Mouse (Mus musculus) limb, embryonic 12.5 days (tissue): Measurements from ENCODE around the gene Ehd1. TPM values are rescaled to one million over a fixed set of nuclear protein-coding genes. Genes with fewer than 3 reads are reported as not detected.

ENCODE experiments used
- ATAC-seq: fragments of 200-750 bp; cut with Nextera tagmentation; 2 replicates; pipeline ENCODE4 v1.8.0; 2017; ENCODE audit warnings: low read depth, moderate TSS enrichment; ENCODE audit not compliant: insufficient number of reproducible peaks, insufficient read depth, low FRiP score, low TSS enrichment
- H3K27ac ChIP-seq: fragments of 300-500 bp; sonication (generic); 2 replicates; pipeline ENCODE4 v1.5.1; 2016; ENCODE audit warnings: mild to moderate bottlenecking, moderate library complexity
- H3K27me3 ChIP-seq: fragments of 300-500 bp; sonication (generic); 2 replicates; pipeline ENCODE4 v1.6.1; 2016; ENCODE audit warnings: mild to moderate bottlenecking, moderate library complexity
- H3K36me3 ChIP-seq: fragments of 300-500 bp; sonication (generic); 2 replicates; pipeline ENCODE4 v1.6.1; 2016; ENCODE audit warnings: mild to moderate bottlenecking, moderate library complexity
- H3K4me1 ChIP-seq: fragments of 300-500 bp; sonication (generic); replicated peaks from 2 replicates; pipeline ENCODE4 v1.6.1; 2016
- H3K4me2 ChIP-seq: fragments of 300-500 bp; sonication (generic); 2 replicates; pipeline ENCODE4 v1.6.1; 2016; ENCODE audit warnings: mild to moderate bottlenecking, moderate library complexity
- H3K4me3 ChIP-seq: fragments of 300-500 bp; sonication (generic); replicated peaks from 2 replicates; pipeline ENCODE4 v1.5.1; 2016; ENCODE audit warnings: mild to moderate bottlenecking
- H3K9ac ChIP-seq: fragments of 300-500 bp; sonication (generic); replicated peaks from 2 replicates; pipeline ENCODE4 v1.6.1; 2016; ENCODE audit warnings: mild to moderate bottlenecking, moderate library complexity
- H3K9me3 ChIP-seq: fragments of 300-500 bp; sonication (generic); 2 replicates; pipeline ENCODE4 v1.6.1; 2016; ENCODE audit warnings: mild to moderate bottlenecking, moderate library complexity
- WGBS: fragments of 180-500 bp; shearing (Covaris S2); methylation state at CpG from one replicate; pipeline ENCODE4 v1.1.7; 2016; 5-methylcytosine and 5-hydroxymethylcytosine counted together
- polyA plus RNA-seq: library from polyadenylated mRNA; unstranded; fragments of >200 nt; fragmentation: Nextera tagmentation; extraction: Ambion mirVana; gene quantifications from 2 replicates; pipeline ENCODE4 v1.2.1, GENCODE M21; 2016

The Ehd1 gene
- polyA plus RNA-seq, 1 experiment from 2014 or later = 71.5 TPM

GRCm38 (mm10) chr19:6261379-6261778 is 15.1 kb upstream of the Ehd1 start:
- H3K9ac ChIP-seq = no peak overlapping the region
- H3K27me3 ChIP-seq = no peaks in the 10 kb centered on the region
- no peak overlapping the region for H3K4me2 ChIP-seq
- peaks cover 68% of the 10 kb centered on the region for H3K36me3 ChIP-seq
- H3K9me3 ChIP-seq = peaks cover 7% of the 10 kb centered on the region
- H3K4me1 ChIP-seq = no peaks in the 10 kb centered on the region
- ATAC-seq = no peak
- 92% methylated on average over 14 of the region's 14 CpGs for WGBS
- no peak overlapping the region for H3K4me3 ChIP-seq
- H3K27ac ChIP-seq = no peak overlapping the region

- 63% methylated on average over 7 of the region's 7 CpGs for WGBS
- no peak for ATAC-seq
- Histone ChIP-seq H3K9me3 (peaks cover 7% of the 10 kb centered on the region), H3K9ac (no peak overlapping the region), H3K27me3 (no peaks in the 10 kb centered on the region), H3K4me3 (no peak overlapping the region), H3K4me2 (no peak overlapping the region), H3K27ac (no peak overlapping the region), H3K36me3 (peaks cover 59% of the 10 kb centered on the region), H3K4me1 (no peaks in the 10 kb centered on the region)
Observed at GRCm38 (mm10) chr19:6262222-6262621, 14.3 kb upstream of the Ehd1 start.

- 91% methylated on average over 8 of the region's 8 CpGs for WGBS
- Histone ChIP-seq H3K27me3 (no peaks in the 10 kb centered on the region), H3K27ac (no peak overlapping the region), H3K4me3 (no peak overlapping the region), H3K36me3 (peaks cover 52% of the 10 kb centered on the region), H3K9me3 (peaks cover 7% of the 10 kb centered on the region), H3K9ac (no peak overlapping the region; the same call in 1 of the 2 replicates), H3K4me2 (no peak overlapping the region), H3K4me1 (peaks cover 5% of the 10 kb centered on the region)
- no peak for ATAC-seq
Observed at GRCm38 (mm10) chr19:6262839-6263433, 13.6 kb upstream of the Ehd1 start.

- H3K4me3 ChIP-seq = no peak overlapping the region
- ATAC-seq = no peak
- no peak overlapping the region for H3K27ac ChIP-seq
- peaks cover 7% of the 10 kb centered on the region for H3K9me3 ChIP-seq
- no peak overlapping the region for H3K4me2 ChIP-seq
- H3K36me3 ChIP-seq = peaks cover 39% of the 10 kb centered on the region
- H3K4me1 ChIP-seq = peaks cover 10% of the 10 kb centered on the region
- no peaks in the 10 kb centered on the region for H3K27me3 ChIP-seq
- WGBS = 59% methylated on average over 9 of the region's 9 CpGs
- no peak overlapping the region for H3K9ac ChIP-seq
Observed at GRCm38 (mm10) chr19:6264200-6264599, 12.3 kb upstream of the Ehd1 start.

GRCm38 (mm10) chr19:6264945-6265344 is 11.6 kb upstream of the Ehd1 start:
- H3K9ac ChIP-seq = no peak overlapping the region
- peaks cover 10% of the 10 kb centered on the region for H3K4me1 ChIP-seq
- ATAC-seq = no peak
- H3K27me3 ChIP-seq = no peaks in the 10 kb centered on the region
- H3K4me3 ChIP-seq = no peak overlapping the region
- H3K27ac ChIP-seq = no peak overlapping the region
- peaks cover 7% of the 10 kb centered on the region for H3K9me3 ChIP-seq
- H3K36me3 ChIP-seq = peaks cover 32% of the 10 kb centered on the region
- 71% methylated on average over 8 of the region's 8 CpGs for WGBS
- H3K4me2 ChIP-seq = no peak overlapping the region

GRCm38 (mm10) chr19:6265727-6266182 is 10.8 kb upstream of the Ehd1 start:
- H3K36me3 ChIP-seq = peaks cover 24% of the 10 kb centered on the region
- 73% methylated on average over 6 of the region's 6 CpGs for WGBS
- peaks cover 2% of the 10 kb centered on the region; the same call in 1 of the 2 replicates for H3K27me3 ChIP-seq
- H3K9me3 ChIP-seq = peaks cover 4% of the 10 kb centered on the region
- no peak overlapping the region for H3K4me3 ChIP-seq
- H3K27ac ChIP-seq = no peak overlapping the region
- H3K9ac ChIP-seq = no peak overlapping the region
- ATAC-seq = no peak
- no peak overlapping the region for H3K4me2 ChIP-seq
- peaks cover 10% of the 10 kb centered on the region for H3K4me1 ChIP-seq

GRCm38 (mm10) chr19:6267306-6268169 is 9.0 kb upstream of the Ehd1 start:
- H3K4me1 ChIP-seq = peaks cover 16% of the 10 kb centered on the region
- peaks cover 6% of the 10 kb centered on the region; the same call in 1 of the 2 replicates for H3K36me3 ChIP-seq
- H3K9me3 ChIP-seq = no peaks in the 10 kb centered on the region
- H3K27ac ChIP-seq = no peak overlapping the region
- no peak for ATAC-seq
- H3K9ac ChIP-seq = 0 out of 2 replicates have a peak overlapping the region, but pooled peaks have one; percentile 23
- H3K4me3 ChIP-seq = no peak overlapping the region
- no peak overlapping the region for H3K4me2 ChIP-seq
- H3K27me3 ChIP-seq = peaks cover 7% of the 10 kb centered on the region; the same call in 1 of the 2 replicates
- 49% methylated on average over 11 of the region's 11 CpGs for WGBS

- ATAC-seq = peak; percentile 38; the same call in 1 of the 2 replicates
- Histone ChIP-seq H3K4me3 (no peak overlapping the region), H3K27me3 (peaks cover 7% of the 10 kb centered on the region; the same call in 1 of the 2 replicates), H3K9ac (no peak overlapping the region), H3K36me3 (no peaks in the 10 kb centered on the region; the same call in 1 of the 2 replicates), H3K4me2 (no peak overlapping the region), H3K9me3 (no peaks in the 10 kb centered on the region), H3K27ac (no peak overlapping the region), H3K4me1 (peaks cover 16% of the 10 kb centered on the region)
- 15% methylated on average over 8 of the region's 8 CpGs for WGBS
Observed at GRCm38 (mm10) chr19:6268170-6268528, 8.4 kb upstream of the Ehd1 start.

GRCm38 (mm10) chr19:6268670-6269132 is 7.8 kb upstream of the Ehd1 start:
- no peaks in the 10 kb centered on the region for H3K36me3 ChIP-seq
- ATAC-seq = no peak

GRCm38 (mm10) chr19:6269798-6270475 is 6.6 kb upstream of the Ehd1 start:
- Histone ChIP-seq H3K27ac (no peak overlapping the region), H3K9ac (no peak overlapping the region), H3K27me3 (peaks cover 7% of the 10 kb centered on the region; the same call in 1 of the 2 replicates), H3K9me3 (no peaks in the 10 kb centered on the region), H3K36me3 (no peaks in the 10 kb centered on the region), H3K4me1 (peaks cover 16% of the 10 kb centered on the region), H3K4me3 (no peak overlapping the region), H3K4me2 (no peak overlapping the region)
- 85% methylated on average over 8 of the region's 8 CpGs for WGBS
- ATAC-seq = no peak

More at GRCm38 (mm10) chr19:6268670-6269132, 7.8 kb upstream of the Ehd1 start:
- Histone ChIP-seq H3K4me3 (no peak overlapping the region), H3K27ac (no peak overlapping the region), H3K9me3 (no peaks in the 10 kb centered on the region), H3K9ac (no peak overlapping the region), H3K4me2 (no peak overlapping the region), H3K27me3 (peaks cover 7% of the 10 kb centered on the region; the same call in 1 of the 2 replicates), H3K4me1 (peaks cover 16% of the 10 kb centered on the region)
- WGBS = 86% methylated on average over 7 of the region's 7 CpGs

GRCm38 (mm10) chr19:6270661-6271060 is 5.9 kb upstream of the Ehd1 start:
- Histone ChIP-seq H3K4me2 (no peak overlapping the region), H3K9ac (peak overlapping the region; percentile 42; the same call in 1 of the 2 replicates), H3K4me1 (peaks cover 18% of the 10 kb centered on the region), H3K27me3 (peaks cover 7% of the 10 kb centered on the region; the same call in 1 of the 2 replicates), H3K36me3 (no peaks in the 10 kb centered on the region), H3K27ac (no peak overlapping the region; the same call in 1 of the 2 replicates), H3K9me3 (no peaks in the 10 kb centered on the region), H3K4me3 (no peak overlapping the region)
- WGBS = 58% methylated on average over 9 of the region's 9 CpGs
- no peak for ATAC-seq
